ENCODE assay signal across 8 mouse cellular contexts in genomic region chr19:10486264-10486738, GRCm38 (mm10). TPM values are rescaled to one million over a fixed set of nuclear protein-coding genes. Genes with fewer than 3 reads are reported as not detected.
DNase-seq lines count a peak whose midpoint lies in the region; ATAC-seq and TF ChIP-seq lines count a peak whose summit lies in the region.

No protein-coding gene starts in this region.

- no peak overlapping the region for H3K9ac ChIP-seq in intestine, postnatal 0 days (ENCODE audit: low read depth, low read length)
- H3K9ac ChIP-seq in midbrain, embryonic 14.5 days (replicated peaks; ENCODE audit: low read length), result no peak overlapping the region

- intact Hi-C loops in left cerebral cortex, postnatal 4 days (cut with DNase I), result loop anchor here (2.0 kb wide), 1 partner anchor 38 kb away; no protein-coding TSS in a partner anchor

- no peaks in the 10 kb centered on the region for H3K9me3 ChIP-seq in intestine, postnatal 0 days (ENCODE audit: control insufficient read depth)
- no peaks in the 10 kb centered on the region for H3K9me3 ChIP-seq in midbrain, embryonic 14.5 days (ENCODE audit: control insufficient read depth, low read length)

- peaks cover 8% of the 10 kb centered on the region for H3K4me1 ChIP-seq in intestine, postnatal 0 days (replicated peaks; ENCODE audit: control insufficient read depth, insufficient read depth, low read length)
- H3K4me1 ChIP-seq in midbrain, embryonic 14.5 days (ENCODE audit: control insufficient read depth, insufficient read depth, low read length), result peaks cover 13% of the 10 kb centered on the region

- H3K36me3 ChIP-seq in intestine, postnatal 0 days (ENCODE audit: control insufficient read depth, insufficient read depth), result no peaks in the 10 kb centered on the region
- H3K36me3 ChIP-seq in midbrain, embryonic 14.5 days (ENCODE audit: control insufficient read depth, insufficient read depth, low read length), result no peaks in the 10 kb centered on the region

- WGBS in intestine, postnatal 0 days, result 14% methylated on average over 9 of the region's 9 CpGs
- 19% methylated on average over 9 of the region's 9 CpGs for WGBS in midbrain, embryonic 14.5 days

- H3K27me3 ChIP-seq in intestine, postnatal 0 days (replicated peaks; ENCODE audit: control insufficient read depth, insufficient read depth, low read length), result no peaks in the 10 kb centered on the region
- H3K27me3 ChIP-seq in midbrain, embryonic 14.5 days (ENCODE audit: control insufficient read depth, insufficient read depth, low read length), result no peaks in the 10 kb centered on the region

- TF ChIP-seq CTCF in intestine, postnatal 0 days (IDR thresholded peaks at IDR 0.05; ENCODE audit: low read depth), result peak; percentile 96

- peak overlapping the region; percentile 51 for H3K4me2 ChIP-seq in intestine, postnatal 0 days (replicated peaks; ENCODE audit: low read depth)
- no peak overlapping the region for H3K4me2 ChIP-seq in midbrain, embryonic 14.5 days (ENCODE audit: low read length)

- H3K27ac ChIP-seq in intestine, postnatal 0 days (ENCODE audit: low read depth, low read length), result peak overlapping the region; percentile 73
- H3K27ac ChIP-seq in midbrain, embryonic 14.5 days (replicated peaks; ENCODE audit: low read depth, low read length), result no peak overlapping the region

- H3K4me3 ChIP-seq in intestine, postnatal 0 days (ENCODE audit: low read depth, low read length), result no peak overlapping the region
- no peak overlapping the region for H3K4me3 ChIP-seq in midbrain, embryonic 14.5 days (replicated peaks; ENCODE audit: low read depth, low read length)

- peak; percentile 96 for ATAC-seq in frontal cortex, adult (ENCODE audit: low TSS enrichment)
- ATAC-seq in intestine, postnatal 0 days, result peak; percentile 55
- ATAC-seq in midbrain, embryonic 14.5 days (ENCODE audit: low FRiP score, low TSS enrichment), result peak; percentile 82

- DNase-seq in ovary, adult 18-20 months (ENCODE audit: low spot score), result peak; percentile 19
- DNase-seq in ovary, postnatal 10 days (ENCODE audit: low spot score), result no peak
- peak; percentile 62 for DNase-seq in cerebellum, adult 9-11 months
- DNase-seq in left cerebral cortex, postnatal 4 days, result peak; percentile 33
- DNase-seq in midbrain, embryonic 14.5 days, result peak; percentile 90
- peak; percentile 18 to 48 for DNase-seq in spleen, postnatal 10 days (ENCODE audit: low spot score in 2 of 2)

RNA-seq across cellular contexts. Expression of gene Ppp1r32, which starts 3.6 kb away (rescaled TPM):
- 26.1 and 27.8 TPM in 2 replicates for polyA plus RNA-seq in intestine, postnatal 0 days (2015; fragmentation: Nextera tagmentation; extraction: Ambion mirVana)
- 1 to 10 TPM in 1 of 2 experiments, under 1 TPM in 1; 0.87 to 1.9 TPM for total RNA-seq in left cerebral cortex, postnatal 4 days (2021)
- polyA plus RNA-seq in midbrain, embryonic 14.5 days (2014; fragmentation: Nextera tagmentation; extraction: Ambion mirVana), result 1.4 and 1.6 TPM in 2 replicates

RNA-seq across cellular contexts. Expression of gene Lrrc10b, which starts 29.0 kb away (rescaled TPM):
- polyA plus RNA-seq in intestine, postnatal 0 days (2015; fragmentation: Nextera tagmentation; extraction: Ambion mirVana), result 12.5 and 14.3 TPM in 2 replicates
- 1 to 10 TPM; 3.7 to 5.0 TPM for total RNA-seq in left cerebral cortex, postnatal 4 days (2021)
- 0.91 and 1.1 TPM in 2 replicates for polyA plus RNA-seq in midbrain, embryonic 14.5 days (2014; fragmentation: Nextera tagmentation; extraction: Ambion mirVana)

RNA-seq across cellular contexts. Expression of gene Cpsf7, which starts 38.8 kb away (rescaled TPM):
- 17.7 and 18.1 TPM in 2 replicates for polyA plus RNA-seq in intestine, postnatal 0 days (2015; fragmentation: Nextera tagmentation; extraction: Ambion mirVana)
- 10 to 100 TPM; 86.5 to 90.9 TPM for total RNA-seq in left cerebral cortex, postnatal 4 days (2021)
- 52.9 and 66.0 TPM in 2 replicates for polyA plus RNA-seq in midbrain, embryonic 14.5 days (2014; fragmentation: Nextera tagmentation; extraction: Ambion mirVana)

RNA-seq across cellular contexts. Expression of gene Sdhaf2, which starts 39.6 kb away (rescaled TPM):
- polyA plus RNA-seq in intestine, postnatal 0 days (2015; fragmentation: Nextera tagmentation; extraction: Ambion mirVana), result 42.5 and 46.3 TPM in 2 replicates
- 10 to 100 TPM; 40.8 to 42.5 TPM for total RNA-seq in left cerebral cortex, postnatal 4 days (2021)
- polyA plus RNA-seq in midbrain, embryonic 14.5 days (2014; fragmentation: Nextera tagmentation; extraction: Ambion mirVana), result 67.6 and 69.6 TPM in 2 replicates

Comparison
In these comparisons a context has a peak if more than half of its experiments do, and no peak if none do; other contexts are left out.
1. RNA of gene Ppp1r32, which starts 3.6 kb away (polyA plus RNA-seq): 26.1 to 27.8 TPM in intestine, postnatal 0 days; 1.4 to 1.6 TPM in midbrain, embryonic 14.5 days; every median in the first group is over 10 times any median in the second.
2. Peak in every context shown above with its lines, with median percentiles within 50 percentile points of each other: ATAC-seq.